Mouse (Mus musculus): Measurements from ENCODE around the gene Mrps7.

Mrps7 gene

GRCm38 (mm10) chr11:115603476-115604303 is at the start of gene Mrps7, which contains the start of gene Gga3:
TSS of gene Mrps7 (plus strand) at chr11:115603925.
TSS of gene Gga3 (minus strand) at chr11:115604051.
- peak; percentile 74 for DNase-seq (ENCODE audit: low read depth, low spot score)

DNA sequence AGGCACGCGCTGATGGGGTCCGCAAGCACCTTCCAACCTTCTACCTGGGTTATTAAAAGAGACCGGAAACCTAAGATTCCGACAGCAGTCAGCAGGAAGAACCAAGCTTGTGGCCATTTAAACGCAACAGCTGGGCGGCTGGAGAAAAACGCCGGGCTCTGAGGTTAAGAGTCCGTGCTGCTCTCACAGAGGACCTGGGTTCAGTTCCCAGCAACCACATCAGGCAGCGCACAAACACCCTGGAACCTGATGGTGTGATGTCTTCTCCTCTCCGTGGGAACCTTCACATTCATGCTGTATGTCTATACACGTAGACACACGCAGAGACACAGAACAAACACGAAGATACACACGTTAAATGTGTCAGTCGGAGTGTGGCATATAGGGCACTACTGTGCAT is 48.0 kb upstream of the Mrps7 start:
- DNase-seq (ENCODE audit: low read depth, low spot score), result no peak

DNA sequence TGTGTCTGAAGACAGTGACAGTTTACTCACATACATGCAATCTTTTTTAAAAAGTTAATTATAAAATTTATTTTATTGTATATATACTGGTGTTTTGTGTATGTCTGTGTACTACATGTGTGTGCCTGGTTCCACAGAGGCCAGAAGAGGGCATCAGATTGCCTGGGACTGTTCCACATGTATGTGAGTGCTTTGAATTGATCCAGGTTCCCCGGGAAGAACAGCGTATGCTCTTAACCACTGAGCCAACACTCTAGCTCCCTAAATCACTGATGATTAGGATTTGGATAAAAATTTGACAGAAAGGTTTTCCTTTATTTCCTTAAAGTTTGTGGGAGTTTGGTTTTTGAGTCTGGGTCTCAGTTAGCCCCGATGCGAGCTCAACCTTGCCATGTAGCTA is 40.3 kb upstream of the Mrps7 start:
- DNase-seq (ENCODE audit: low read depth, low spot score), result no peak

GRCm38 (mm10) chr11:115564064-115564809 is 39.5 kb upstream of the Mrps7 start, which contains the start of gene Nup85:
TSS of gene Nup85 (plus strand) at chr11:115564434.
- DNase-seq (ENCODE audit: low read depth, low spot score), result peak; percentile 91

DNA sequence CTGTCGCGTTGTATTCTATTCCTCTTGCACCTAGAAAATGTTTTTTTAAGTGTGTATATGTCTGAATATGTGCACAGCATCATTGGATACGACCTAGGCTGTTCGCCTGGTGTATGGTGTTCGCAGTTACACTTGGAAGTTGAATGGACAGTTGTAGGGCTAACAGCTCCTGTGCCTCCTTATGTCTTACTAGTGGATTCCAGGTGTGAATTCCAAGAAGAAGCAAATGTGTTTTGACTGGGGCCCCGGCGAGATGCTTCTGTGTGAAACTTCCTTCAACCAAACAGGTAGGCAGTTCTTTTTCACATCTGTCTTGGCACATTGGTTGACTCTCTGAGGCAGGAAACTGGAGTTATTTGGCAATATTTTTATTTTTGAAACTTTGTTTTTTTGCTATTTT is 38.8 kb upstream of the Mrps7 start:
- no peak for DNase-seq (ENCODE audit: low read depth, low spot score)

DNA sequence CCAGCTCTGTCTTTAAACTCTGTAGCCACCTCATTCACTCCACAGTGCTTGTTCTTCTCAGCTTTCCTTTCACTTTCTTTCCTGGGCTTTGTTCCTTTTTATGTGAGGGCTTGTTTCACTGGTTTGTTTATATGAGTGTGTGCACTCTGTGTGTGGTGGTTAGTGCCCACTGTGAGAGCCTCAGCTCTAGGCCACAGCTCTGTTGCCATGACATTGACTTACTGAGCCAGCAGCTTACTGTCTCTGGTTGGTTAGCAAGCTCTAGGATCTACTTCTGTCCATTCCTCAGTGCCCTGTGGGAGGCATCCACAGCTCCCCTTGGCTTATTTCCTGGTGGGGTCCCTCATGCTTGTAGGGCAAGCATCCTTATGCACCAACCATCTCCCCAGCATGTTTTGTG is 24.6 kb upstream of the Mrps7 start:
- no peak for DNase-seq (ENCODE audit: low read depth, low spot score)

DNA sequence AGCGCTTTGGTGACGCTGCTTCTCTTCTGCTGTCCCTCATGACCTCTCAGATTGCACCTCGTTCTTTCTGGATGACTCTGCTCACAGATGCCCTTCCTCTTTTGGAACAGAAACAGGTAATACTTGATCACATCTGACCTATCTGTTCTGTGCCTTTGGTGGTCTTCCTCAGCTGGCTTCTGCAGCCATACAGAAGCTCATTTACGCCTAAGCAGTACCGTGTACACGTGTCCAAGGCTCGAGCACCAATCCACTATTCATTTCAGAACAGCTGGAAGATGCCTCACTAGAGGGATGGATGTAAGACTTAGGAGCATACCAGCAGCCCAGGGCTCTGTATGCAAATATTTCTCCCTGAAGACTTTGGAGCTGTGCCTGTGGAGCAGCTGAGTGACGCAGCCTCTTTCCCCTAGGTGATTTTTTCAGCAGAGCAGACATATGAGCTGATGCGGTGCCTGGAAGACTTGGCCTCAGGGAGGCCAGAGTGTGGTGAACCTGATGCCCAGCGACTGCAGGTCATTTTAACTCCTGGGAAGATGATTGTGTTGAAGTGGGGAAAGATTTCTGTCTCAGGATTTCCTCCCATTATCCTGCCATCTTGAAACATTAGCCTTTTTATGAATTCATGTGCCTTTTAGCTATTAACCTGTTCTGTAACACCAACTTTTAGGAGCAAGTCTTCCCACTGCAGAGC is 20.7 kb upstream of the Mrps7 start:
- DNase-seq (ENCODE audit: low read depth, low spot score), result no peak

DNA sequence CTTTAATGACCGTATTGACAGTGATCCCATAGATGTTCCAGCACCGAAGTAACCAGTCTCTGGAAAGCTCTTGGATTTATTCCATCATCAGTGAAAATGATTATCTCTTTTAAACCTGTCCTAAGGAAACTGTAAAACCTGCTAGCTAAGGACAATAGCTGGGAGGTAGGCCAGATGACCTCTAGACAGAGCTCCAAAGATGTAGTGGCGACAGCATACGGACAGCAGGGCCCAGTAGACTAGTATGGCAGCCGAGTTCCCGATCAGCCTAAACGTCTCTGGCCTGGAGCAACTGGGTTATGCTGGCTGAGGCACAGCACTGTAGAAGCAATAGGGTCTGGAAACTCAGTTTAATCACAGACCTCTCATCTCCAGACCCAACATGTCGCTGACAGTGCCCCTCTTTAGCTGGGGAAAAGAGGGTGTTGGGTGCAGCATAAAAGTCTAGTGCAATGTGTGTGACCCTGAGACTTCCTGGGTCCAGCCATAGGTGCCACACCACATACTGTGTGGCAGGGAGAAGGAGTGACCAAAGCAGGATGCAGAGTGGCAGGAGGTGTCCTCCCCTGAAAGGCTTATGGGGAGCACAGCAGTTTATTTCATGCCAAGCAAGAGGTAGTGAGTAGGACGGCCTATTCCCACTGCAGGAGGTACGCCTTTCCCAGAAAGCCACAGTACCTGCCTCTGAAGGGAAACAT is 19.2 kb upstream of the Mrps7 start:
- DNase-seq (ENCODE audit: low read depth, low spot score), result no peak

- no peak for DNase-seq (ENCODE audit: low read depth, low spot score)
These were observed 18.1 kb upstream of the Mrps7 start for GRCm38 (mm10) chr11:115585573-115586100.

DNA sequence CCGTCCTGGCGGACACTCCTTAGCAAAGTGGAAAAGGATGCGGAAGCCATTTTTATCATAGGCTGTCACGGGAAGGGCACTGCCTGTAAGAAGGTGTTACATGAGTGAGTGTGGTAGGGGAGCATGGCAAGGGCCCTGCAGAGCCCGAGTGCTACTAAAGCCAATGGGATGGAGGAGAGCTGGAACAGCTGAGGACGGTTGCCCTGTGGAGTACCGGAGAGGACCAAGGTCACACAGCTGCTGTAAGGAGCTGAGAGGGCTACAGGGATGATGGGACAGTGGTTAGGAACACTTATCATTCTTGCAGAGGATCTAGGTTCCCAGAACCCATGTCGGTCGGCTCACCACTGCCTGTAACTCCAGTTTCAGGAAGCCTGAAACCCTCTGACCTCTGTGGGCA is 17.3 kb upstream of the Mrps7 start:
- DNase-seq (ENCODE audit: low read depth, low spot score), result no peak

- no peak for DNase-seq (ENCODE audit: low read depth, low spot score)
These were observed 15.7 kb upstream of the Mrps7 start for GRCm38 (mm10) chr11:115587984-115588383.

DNA sequence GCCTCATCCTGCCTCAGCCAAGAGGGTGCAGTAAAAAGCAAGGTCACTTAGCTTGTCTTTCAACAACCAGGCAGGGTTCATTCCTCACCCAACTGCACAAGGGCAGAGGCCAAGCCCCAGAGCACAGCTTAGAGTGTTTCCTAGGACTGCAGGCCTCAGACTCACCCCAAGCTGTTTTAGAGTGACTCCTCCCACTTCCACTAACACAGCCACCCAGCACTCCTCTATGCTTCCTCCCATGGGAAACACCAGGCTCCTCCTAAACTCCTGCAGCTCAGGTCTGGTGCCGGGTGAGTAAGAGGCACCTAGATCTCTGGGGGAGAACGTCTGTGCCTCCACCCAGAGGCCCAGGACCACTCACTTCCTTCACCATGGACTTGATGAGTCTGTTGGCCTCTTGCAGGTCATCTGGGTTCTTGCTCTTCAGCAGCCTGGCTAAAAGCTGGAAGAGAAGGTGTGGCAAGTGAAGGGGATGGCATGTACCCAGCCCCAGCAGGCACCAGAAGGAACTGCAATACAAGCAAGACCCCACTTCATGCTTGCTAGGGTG is 13.1 kb upstream of the Mrps7 start:
- DNase-seq (ENCODE audit: low read depth, low spot score), result no peak

GRCm38 (mm10) chr11:115595209-115595608 is 8.5 kb upstream of the Mrps7 start:
- DNase-seq (ENCODE audit: low read depth, low spot score), result no peak

- DNase-seq (ENCODE audit: low read depth, low spot score), result no peak
These were observed 5.4 kb upstream of the Mrps7 start for GRCm38 (mm10) chr11:115598309-115598708.

DNA sequence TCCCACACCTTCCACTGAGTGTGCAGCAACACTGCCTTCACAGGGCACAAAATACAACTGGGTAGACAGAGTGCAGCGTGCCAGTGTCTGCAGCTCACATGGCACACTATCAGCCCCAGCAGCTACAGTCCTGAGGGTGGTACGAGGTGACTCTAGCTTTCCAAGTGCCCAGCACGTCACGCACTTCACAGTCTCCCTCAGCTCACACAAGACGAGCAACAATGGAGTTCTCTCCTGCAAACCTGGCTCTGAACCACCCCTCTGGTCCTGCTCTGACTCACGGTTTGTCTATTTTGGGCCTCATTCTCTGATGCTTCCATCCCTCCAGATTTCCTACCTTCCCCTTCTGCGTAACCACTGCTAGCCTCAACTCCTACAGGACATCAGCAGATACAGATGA is 4.0 kb upstream of the Mrps7 start:
- no peak for DNase-seq (ENCODE audit: low read depth, low spot score)

DNA sequence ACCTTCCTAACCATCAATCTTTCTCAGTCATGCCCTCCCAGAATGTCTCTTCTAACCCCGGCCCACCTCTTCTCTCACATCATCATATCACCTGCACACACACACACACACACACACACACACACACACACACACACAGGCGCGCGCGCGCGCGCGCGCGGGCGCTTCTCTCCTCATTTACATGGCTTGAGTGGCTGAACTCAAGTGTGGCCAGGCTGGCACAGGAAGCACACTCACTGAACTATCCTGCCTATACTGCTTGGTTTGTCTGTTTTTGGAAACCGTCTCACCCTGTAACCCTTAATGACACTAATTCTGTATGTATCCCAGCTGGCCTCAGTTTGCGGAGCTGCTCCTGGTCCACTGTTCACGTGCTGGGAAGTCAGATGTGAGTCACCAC is 3.0 kb upstream of the Mrps7 start:
- DNase-seq (ENCODE audit: low read depth, low spot score), result no peak

DNA sequence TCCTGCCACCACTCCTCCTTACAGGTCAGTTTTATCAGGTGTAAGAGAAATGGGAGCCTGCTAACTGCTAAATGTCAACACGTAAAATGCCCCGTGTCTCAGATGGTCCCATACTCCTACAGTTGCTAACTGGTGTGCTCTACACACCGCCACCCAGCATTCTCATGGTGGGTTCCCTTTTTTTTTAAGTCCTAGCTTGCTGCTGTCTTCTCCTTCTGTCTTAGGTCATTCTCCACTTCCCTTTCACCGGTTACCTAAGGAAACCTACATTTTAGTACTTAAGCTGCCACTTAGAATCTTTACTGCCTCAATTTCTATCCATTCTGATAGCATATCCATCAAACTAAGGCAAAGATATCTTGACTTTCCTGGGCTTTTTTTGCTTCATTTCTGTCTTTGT is 2.6 kb upstream of the Mrps7 start:
- no peak for DNase-seq (ENCODE audit: low read depth, low spot score)

DNA sequence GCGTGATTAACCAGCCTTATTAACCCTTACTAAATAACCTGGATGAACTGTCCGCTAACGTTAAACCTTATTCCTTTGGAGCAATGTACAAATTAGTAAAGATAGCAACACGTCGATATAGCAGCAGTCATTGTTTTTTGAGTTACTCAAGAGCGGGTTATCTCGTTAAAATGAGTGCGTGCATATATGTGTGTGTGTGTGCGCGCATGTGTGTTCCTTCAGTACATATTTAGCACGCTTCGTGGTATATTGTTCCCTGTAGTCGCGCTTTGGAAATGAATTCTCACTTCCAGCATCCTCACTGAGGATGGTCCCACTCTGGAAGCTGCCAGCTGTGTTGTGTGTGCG is 623 bp upstream of the Mrps7 start:
- no peak for DNase-seq (ENCODE audit: low read depth, low spot score)

- no peak for DNase-seq (ENCODE audit: low read depth, low spot score)
These were observed 575 bp downstream of the Mrps7 start for GRCm38 (mm10) chr11:115604304-115604696.

- no peak for DNase-seq (ENCODE audit: low read depth, low spot score)
These were observed 3.0 kb downstream of the Mrps7 start for GRCm38 (mm10) chr11:115606733-115607132.
